Mouse (Mus musculus): ENCODE measurements around the gene Cyp19a1. TPM values are rescaled to one million over a fixed set of nuclear protein-coding genes. Genes with fewer than 3 reads are reported as not detected.
A peak's percentile ranks its signal among the peaks of the same experiment; 100 is the strongest.

Gene Cyp19a1
- total RNA-seq (2014; rRNA removed), result not detected in 2 replicates
- polyA plus RNA-seq (2015; fragmentation: Nextera tagmentation; extraction: Ambion mirVana), result not detected in 2 replicates

DNA sequence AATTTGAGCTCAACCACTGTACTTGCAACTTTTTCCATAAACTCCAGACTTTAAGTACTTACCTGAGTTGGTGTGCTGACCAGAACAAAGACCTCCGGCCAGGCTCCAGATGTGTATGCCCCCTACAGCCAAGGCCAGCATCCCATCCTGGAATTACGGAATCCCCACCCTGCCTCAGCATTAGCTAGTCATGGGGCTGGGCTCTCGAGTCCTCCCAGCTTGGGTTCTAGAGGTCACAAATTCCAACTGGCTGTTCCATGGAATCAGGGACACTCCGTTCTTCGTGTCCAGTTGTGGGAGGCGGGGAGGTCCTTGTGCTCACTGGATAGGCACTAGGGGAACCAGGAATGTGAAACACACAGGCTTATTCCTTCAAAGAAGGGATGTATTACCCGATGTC is at the start of gene Cyp19a1:
TSS of gene Cyp19a1 (minus strand) at position 101 of the 400 bp plus-strand sequence.
- Histone ChIP-seq H3K4me3 (ENCODE audit: low read length) (no peak within 1 kb of the TSS), H3K27me3 (ENCODE audit: insufficient read depth, low read length) (no peaks in the 10 kb centered on the region), H3K4me1 (ENCODE audit: insufficient read depth, low read length) (no peaks in the 10 kb centered on the region), H3K27ac (no peak within 1 kb of the TSS), H3K9me3 (ENCODE audit: low read length) (no peaks in the 10 kb centered on the region), H3K4me2 (ENCODE audit: low read depth, low read length) (no peak within 1 kb of the TSS), H3K36me3 (ENCODE audit: insufficient read depth, low read length) (no peaks in the 10 kb centered on the region), H3K9ac (replicated peaks; ENCODE audit: low read length) (no peak within 1 kb of the TSS)
- DNase-seq (ENCODE audit: low spot score), result no peak
- TF ChIP-seq CTCF (IDR thresholded peaks at IDR 0.05; ENCODE audit: low read depth), result no peak
- no peak for ATAC-seq
- WGBS, result 84% methylated on average over 7 of the region's 7 CpGs

DNA sequence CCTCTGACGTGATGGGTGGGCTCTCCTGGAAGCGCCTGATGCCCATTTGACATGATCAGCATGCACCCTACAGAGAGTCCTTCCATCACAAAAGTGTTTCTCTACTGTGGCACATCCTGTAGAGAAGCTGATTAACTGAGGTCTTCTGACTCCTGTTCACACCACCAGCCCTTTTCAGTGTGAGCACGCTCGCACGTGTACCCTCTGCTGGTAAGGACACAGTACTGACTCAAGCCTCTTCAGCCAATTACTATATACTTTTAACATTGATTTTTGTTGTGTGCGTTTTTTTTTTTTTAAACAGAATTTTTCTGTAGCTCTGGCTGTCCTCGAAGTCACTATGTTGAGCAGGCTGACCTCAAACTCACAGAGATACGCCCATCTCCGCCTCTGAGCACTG is 48.5 kb upstream of the Cyp19a1 start:
- no peaks in the 10 kb centered on the region for H3K27me3 ChIP-seq (ENCODE audit: insufficient read depth, low read length)
- H3K27ac ChIP-seq, result no peak overlapping the region
- H3K4me1 ChIP-seq (ENCODE audit: insufficient read depth, low read length), result no peaks in the 10 kb centered on the region
- peak; percentile 60 for TF ChIP-seq CTCF (IDR thresholded peaks at IDR 0.05; ENCODE audit: low read depth)
- no peaks in the 10 kb centered on the region for H3K9me3 ChIP-seq (ENCODE audit: low read length)
- H3K4me2 ChIP-seq (ENCODE audit: low read depth, low read length), result no peak overlapping the region
- H3K9ac ChIP-seq (replicated peaks; ENCODE audit: low read length), result no peak overlapping the region
- peak; percentile 29 for DNase-seq (ENCODE audit: low spot score)
- no peak overlapping the region for H3K4me3 ChIP-seq (ENCODE audit: low read length)
- H3K36me3 ChIP-seq (ENCODE audit: insufficient read depth, low read length), result no peaks in the 10 kb centered on the region
- 76% methylated on average over 9 of the region's 9 CpGs for WGBS
- ATAC-seq, result no peak

DNA sequence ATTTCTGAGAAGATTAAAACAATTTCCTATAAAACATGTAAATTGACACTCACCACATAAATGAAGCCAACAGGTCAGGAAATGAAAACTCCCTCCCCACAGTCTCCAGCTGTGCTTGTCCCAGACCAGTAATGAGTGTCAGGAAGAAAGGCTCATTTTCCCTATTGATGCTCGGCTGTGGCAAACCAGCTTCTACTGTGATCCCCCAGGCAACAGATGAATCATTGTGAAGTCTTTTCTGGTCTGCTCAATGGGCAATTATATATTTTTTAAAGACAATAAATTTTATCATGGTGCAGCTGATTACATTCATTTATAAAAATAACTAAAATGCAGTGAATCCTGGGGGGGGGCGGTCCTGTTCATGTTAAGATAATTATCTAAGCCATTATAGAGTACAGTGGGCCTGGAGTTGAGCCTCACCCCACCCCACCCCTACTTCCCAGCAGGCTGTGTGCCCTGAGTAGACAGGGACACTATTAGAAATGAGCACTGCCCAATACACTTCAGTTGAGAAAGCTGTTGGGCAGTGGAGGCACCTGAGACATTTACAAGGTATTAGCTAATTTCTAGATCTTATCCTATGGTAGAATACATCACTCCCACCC is 40.9 kb upstream of the Cyp19a1 start:
- no peaks in the 10 kb centered on the region for H3K4me1 ChIP-seq (ENCODE audit: insufficient read depth, low read length)
- H3K9ac ChIP-seq (replicated peaks; ENCODE audit: low read length), result no peak overlapping the region
- no peak overlapping the region for H3K27ac ChIP-seq
- no peaks in the 10 kb centered on the region for H3K36me3 ChIP-seq (ENCODE audit: insufficient read depth, low read length)
- H3K4me2 ChIP-seq (ENCODE audit: low read depth, low read length), result no peak overlapping the region
- no peak for DNase-seq (ENCODE audit: low spot score)
- ATAC-seq, result no peak
- H3K27me3 ChIP-seq (ENCODE audit: insufficient read depth, low read length), result no peaks in the 10 kb centered on the region
- H3K4me3 ChIP-seq (ENCODE audit: low read length), result no peak overlapping the region
- no peak for TF ChIP-seq CTCF (IDR thresholded peaks at IDR 0.05; ENCODE audit: low read depth)
- H3K9me3 ChIP-seq (ENCODE audit: low read length), result no peaks in the 10 kb centered on the region
- 44% methylated on average over 2 of the region's 2 CpGs for WGBS

DNA sequence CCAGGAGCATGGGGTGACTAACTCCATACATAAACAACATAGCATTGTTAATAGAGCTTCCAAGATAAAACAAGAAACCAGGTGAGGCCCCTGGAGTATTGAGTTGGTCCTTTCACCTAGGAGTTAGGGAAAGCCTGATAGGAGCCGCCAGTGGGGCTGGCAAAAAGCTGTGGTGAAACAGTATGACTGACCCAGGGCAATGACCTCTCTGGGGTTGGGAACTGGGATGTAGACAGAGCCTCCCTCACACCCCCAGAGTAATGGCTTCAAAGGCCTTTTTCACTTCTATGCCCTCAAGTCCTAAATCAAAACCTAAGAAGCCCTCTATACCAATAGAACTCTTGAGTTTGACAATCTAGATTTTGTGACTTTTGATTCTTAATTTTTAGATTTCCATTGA is 40.3 kb upstream of the Cyp19a1 start:
- H3K27me3 ChIP-seq (ENCODE audit: insufficient read depth, low read length), result no peaks in the 10 kb centered on the region
- DNase-seq (ENCODE audit: low spot score) (no peak), ATAC-seq (no peak)
- no peak for TF ChIP-seq CTCF (IDR thresholded peaks at IDR 0.05; ENCODE audit: low read depth)
- no peak overlapping the region for H3K4me2 ChIP-seq (ENCODE audit: low read depth, low read length)
- H3K9ac ChIP-seq (replicated peaks; ENCODE audit: low read length), result no peak overlapping the region
- no peaks in the 10 kb centered on the region for H3K36me3 ChIP-seq (ENCODE audit: insufficient read depth, low read length)
- no peaks in the 10 kb centered on the region for H3K4me1 ChIP-seq (ENCODE audit: insufficient read depth, low read length)
- no peak overlapping the region for H3K27ac ChIP-seq
- H3K4me3 ChIP-seq (ENCODE audit: low read length), result no peak overlapping the region
- 62% methylated on average over 1 of the region's 1 CpGs for WGBS
- H3K9me3 ChIP-seq (ENCODE audit: low read length), result no peaks in the 10 kb centered on the region

DNA sequence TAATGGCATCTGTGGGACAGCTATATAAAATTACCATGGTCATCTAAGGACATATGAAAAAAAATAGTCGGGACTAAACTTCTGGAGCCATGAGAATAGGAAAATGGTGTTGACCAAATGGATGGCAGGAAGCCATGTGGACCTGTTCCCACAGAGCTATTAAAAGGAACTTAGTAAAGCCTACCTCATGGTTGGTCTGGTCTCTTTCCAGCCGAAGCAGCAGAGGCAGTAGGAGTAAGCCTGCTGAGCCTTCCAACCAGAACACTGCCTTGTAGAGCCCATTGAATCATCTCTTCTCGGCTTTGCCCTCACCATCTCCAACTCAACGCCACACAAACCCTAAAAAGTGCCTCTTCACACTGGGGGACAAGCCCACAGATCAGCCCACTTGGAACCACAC is 33.3 kb upstream of the Cyp19a1 start:
- Histone ChIP-seq H3K4me1 (ENCODE audit: insufficient read depth, low read length) (no peaks in the 10 kb centered on the region), H3K4me2 (ENCODE audit: low read depth, low read length) (no peak overlapping the region), H3K9me3 (ENCODE audit: low read length) (no peaks in the 10 kb centered on the region), H3K9ac (replicated peaks; ENCODE audit: low read length) (no peak overlapping the region), H3K27ac (no peak overlapping the region), H3K27me3 (ENCODE audit: insufficient read depth, low read length) (no peaks in the 10 kb centered on the region), H3K4me3 (ENCODE audit: low read length) (no peak overlapping the region), H3K36me3 (ENCODE audit: insufficient read depth, low read length) (no peaks in the 10 kb centered on the region)
- ATAC-seq, result no peak
- 79% methylated on average over 4 of the region's 4 CpGs for WGBS
- no peak for TF ChIP-seq CTCF (IDR thresholded peaks at IDR 0.05; ENCODE audit: low read depth)
- DNase-seq (ENCODE audit: low spot score), result no peak

DNA sequence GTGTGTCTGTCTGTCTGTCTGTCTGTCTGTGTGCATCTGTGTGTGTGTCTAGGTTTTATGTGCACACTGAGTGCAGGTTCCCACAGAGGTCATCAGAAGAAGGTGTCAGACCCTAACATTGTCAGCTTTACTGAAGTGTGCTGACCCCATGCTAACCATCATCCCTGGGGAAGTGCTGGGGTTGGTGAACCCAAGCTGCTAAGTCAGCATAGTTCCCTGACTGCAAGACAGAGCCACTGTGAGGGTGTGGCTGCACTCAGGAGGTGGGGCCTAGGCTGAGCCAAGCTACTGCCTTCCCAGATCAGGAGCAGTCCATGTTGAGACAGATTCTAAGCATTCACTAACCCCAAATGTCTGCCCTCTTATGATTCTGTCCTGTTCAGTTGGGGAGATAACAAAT is 31.9 kb upstream of the Cyp19a1 start:
- Histone ChIP-seq H3K4me3 (ENCODE audit: low read length) (no peak overlapping the region), H3K36me3 (ENCODE audit: insufficient read depth, low read length) (no peaks in the 10 kb centered on the region), H3K4me2 (ENCODE audit: low read depth, low read length) (no peak overlapping the region), H3K27ac (no peak overlapping the region), H3K9ac (replicated peaks; ENCODE audit: low read length) (no peak overlapping the region), H3K4me1 (ENCODE audit: insufficient read depth, low read length) (no peaks in the 10 kb centered on the region), H3K27me3 (ENCODE audit: insufficient read depth, low read length) (no peaks in the 10 kb centered on the region), H3K9me3 (ENCODE audit: low read length) (no peaks in the 10 kb centered on the region)
- ATAC-seq, result no peak
- TF ChIP-seq CTCF (IDR thresholded peaks at IDR 0.05; ENCODE audit: low read depth), result no peak
- no peak for DNase-seq (ENCODE audit: low spot score)

DNA sequence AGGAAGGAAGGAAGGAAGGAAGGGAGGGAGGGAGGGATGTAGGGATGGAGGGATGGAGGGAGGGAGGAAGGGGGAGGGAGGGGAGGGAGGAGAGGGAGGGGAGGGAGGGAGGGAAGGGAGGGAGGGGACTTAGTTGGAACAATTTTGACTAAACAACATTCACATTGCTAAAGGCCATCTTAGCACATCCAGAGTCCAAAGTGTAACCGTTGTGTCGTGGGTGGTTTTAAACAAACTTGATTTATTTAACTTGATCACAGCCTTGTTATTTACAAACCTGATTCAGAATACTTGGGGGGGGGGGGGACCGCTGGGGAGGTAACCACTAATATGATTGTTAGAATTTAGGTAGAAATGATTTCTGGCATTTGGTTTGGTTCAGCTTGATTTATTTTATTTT is 31.5 kb upstream of the Cyp19a1 start:
- no peak for TF ChIP-seq CTCF (IDR thresholded peaks at IDR 0.05; ENCODE audit: low read depth)
- no peak overlapping the region for H3K27ac ChIP-seq
- no peak overlapping the region for H3K4me3 ChIP-seq (ENCODE audit: low read length)
- no peaks in the 10 kb centered on the region for H3K9me3 ChIP-seq (ENCODE audit: low read length)
- H3K9ac ChIP-seq (replicated peaks; ENCODE audit: low read length), result no peak overlapping the region
- ATAC-seq (no peak), DNase-seq (ENCODE audit: low spot score) (no peak)
- no peaks in the 10 kb centered on the region for H3K4me1 ChIP-seq (ENCODE audit: insufficient read depth, low read length)
- no peak overlapping the region for H3K4me2 ChIP-seq (ENCODE audit: low read depth, low read length)
- H3K27me3 ChIP-seq (ENCODE audit: insufficient read depth, low read length), result no peaks in the 10 kb centered on the region
- H3K36me3 ChIP-seq (ENCODE audit: insufficient read depth, low read length), result no peaks in the 10 kb centered on the region
- 84% methylated on average over 3 of the region's 3 CpGs for WGBS

Measured in hindbrain, postnatal 0 days (tissue).